Mouse (Mus musculus) kidney, postnatal 10 days (tissue): Measurements from ENCODE around the gene Dmp1.

ENCODE experiments used
- DNase-seq: peaks from one replicate; pipeline ENCODE4 v3.0.0; 2021; ENCODE audit warnings: mixed read lengths

Gene Dmp1

DNA sequence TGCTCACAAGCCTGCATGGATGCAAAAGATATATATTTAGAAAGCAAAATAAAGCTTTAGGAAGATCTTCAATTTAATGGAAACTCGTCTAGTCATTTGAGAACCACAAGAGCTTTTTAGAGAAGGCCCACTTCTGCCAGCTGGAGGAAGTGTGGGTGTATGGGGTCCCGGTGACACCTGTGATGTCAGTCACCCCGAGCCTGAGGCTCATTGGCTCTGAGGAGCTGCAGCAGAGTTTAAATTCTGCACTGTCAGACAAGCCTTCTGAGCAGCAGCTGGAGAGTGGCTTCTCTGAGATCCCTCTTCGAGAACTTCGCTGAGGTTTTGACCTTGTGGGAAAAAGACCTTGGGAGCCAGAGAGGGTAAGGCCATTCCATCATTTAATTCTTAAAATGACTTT lies at the start of gene Dmp1:
Gene Dmp1 (plus strand): TSS at position 263 of the 400 bp plus-strand sequence.
- DNase-seq = no peak

DNA sequence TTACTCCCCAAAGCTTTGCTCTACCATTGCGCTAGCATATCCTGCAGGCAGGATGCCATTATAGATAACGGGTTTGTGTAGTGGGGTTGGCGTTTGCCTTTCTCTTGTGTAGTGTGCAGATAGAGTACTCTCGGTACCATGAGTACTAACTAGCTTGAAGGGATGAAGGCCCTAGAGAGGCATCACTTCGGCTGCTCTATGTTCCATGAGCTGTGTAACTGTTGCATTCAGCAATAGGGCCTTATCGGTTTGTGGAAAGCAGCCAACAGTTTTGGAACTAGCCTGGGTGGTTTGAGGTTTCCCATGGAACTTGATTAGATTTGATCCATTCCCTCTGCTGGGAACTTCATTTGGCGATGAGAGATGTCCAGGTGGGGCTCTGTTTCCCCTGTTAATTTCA lies 44.7 kb upstream of the Dmp1 start:
- DNase-seq = no peak

DNA sequence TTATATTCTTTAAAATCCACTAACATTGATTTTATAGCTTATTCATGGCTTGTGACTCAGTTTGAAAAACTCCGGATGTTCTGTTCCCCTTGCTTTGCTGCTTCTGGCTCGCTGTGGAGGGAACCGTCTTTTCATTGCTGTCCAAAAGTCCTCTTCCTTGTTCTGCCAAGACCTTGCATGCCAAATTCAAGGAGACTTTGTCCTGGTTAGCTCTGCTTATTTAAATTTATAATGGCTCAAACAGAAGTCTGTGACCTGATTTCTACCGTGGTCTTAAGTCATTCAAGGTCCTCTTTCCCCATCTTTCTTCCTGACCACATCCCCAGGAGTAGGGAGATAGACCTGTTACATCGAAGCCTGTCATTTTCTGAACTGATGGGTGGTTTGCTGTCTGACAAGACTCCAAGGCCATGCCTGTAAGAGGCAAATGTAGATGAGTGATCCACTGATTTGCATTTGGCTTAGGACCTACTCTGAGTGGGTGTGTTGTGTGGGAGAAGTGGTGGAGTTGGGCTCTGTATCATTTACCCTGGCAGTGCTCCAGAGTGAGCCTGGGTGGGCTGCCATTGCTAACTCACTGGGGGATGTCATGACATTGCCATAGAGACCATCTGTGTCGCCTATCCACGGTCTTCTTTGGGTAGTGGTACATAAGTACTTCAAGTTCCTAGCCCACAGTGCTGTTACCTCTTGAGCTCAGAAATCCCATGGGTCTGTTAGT lies 43.9 kb upstream of the Dmp1 start:
- no peak for DNase-seq

DNA sequence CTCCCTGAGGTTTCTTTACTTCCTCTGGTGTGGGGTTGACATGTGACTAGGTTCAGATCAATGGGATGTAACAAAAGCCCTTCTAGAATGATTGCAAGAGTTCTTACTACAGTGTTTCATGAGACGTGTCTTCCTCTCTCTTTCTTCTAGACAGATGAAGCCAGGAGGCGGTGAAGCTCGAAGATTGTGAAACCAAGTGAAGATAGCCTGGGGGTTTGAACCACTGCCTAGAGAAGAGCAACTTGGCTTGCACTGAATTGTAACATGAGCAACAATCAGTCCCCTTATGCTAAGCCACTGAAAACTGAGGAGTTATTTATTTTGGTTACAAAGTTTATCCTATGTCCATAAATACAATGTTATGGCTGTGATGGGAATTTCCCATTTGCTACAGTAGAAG lies 41.8 kb upstream of the Dmp1 start:
- no peak for DNase-seq

DNA sequence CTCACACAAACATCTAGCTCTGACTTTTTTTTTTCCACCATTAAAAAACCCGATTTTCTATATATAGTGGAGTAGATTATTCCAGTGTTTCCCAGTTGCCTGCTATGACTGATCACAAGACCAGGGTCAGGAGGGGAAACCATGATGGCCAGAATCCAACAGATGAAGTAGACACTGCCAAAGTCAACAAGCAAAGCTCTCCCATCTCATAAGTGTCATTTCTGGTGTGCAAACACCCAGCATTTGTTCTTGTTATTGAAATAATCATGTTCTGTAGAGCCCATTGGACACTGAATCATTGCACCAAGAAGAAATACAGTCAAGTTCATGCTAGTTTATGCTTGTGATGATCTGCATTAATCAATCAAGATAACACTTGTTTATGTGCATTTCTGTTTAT lies 41.0 kb upstream of the Dmp1 start:
- peak; percentile 73 for DNase-seq

DNA sequence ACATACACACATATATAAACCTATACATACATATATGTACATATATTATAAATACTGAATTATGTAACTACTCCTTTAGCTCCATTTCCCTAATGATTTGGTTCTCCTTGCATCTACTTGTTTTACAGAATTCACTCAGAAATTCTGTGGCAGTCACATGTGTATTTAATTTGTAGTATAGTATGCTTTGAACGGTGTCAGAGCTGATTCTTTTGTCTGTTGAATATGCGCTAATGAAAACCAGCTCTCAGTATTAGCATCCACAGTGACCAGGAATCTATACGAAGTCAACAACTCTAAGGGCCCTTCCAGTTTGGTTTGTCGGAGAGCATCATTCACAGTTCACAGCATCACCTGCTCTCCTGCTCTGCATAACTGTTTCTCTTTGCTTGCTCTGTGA lies 38.9 kb upstream of the Dmp1 start:
- DNase-seq = no peak

DNA sequence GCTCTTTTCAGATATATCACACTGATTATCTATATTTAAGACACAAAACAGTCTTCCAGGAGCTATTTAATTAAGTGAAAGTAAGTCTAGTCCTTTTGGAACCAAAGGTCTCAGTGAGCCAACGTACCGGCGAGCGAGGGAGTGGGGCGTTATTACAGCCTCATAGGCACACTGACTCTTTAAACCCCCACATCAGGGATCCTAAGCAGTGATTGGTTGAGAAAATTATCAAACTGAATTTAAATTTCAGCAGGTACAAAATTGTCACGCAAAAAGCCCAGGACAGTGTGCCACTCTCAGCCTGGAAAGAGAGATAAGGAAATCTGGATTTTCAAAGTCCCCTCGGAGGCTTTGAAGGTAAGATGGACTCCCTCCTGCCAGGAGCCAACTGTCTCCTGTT lies 32.0 kb upstream of the Dmp1 start, which contains the start of gene Dspp:
Gene Dspp (plus strand): TSS at position 301 of the 400 bp plus-strand sequence.
- DNase-seq = no peak

DNA sequence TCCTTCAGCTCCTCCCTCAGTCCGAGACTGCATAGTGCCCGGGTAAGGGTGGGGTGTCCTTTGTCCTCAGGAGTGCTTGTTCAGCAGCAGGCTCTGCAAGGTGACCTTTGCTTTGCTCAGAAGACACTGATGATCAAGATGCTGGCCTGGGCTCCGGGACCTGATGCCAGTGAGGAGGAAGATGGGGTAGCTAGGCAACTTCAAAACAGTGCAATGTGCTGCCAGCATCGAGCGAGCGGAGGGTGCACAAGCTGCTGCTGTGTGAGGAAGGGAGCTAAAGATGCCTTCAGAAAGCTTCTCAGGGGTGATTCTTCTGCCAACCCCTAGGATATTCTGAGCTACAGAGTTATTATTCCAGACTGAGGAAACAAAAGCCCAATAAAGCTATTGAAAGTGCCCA lies 29.3 kb upstream of the Dmp1 start:
- no peak for DNase-seq

DNA sequence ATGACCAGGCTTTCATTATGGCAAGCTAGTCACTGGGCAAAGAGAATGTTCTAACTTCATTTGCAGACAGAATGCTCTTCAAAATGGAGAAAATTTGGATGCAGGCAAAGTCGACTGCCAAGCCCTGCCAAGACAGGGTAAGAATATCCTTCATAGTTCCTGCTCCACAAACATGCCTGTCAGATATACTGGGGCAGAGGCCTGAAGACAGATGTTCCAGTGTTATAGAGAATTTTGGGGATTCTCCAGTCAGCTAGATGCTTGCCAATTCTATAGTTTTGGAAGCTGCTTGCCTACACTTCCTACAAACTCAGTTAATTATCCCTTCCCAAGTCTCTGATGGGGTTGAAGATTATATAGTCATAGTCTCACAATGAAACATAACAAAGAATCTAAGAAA lies 18.7 kb upstream of the Dmp1 start:
- DNase-seq = no peak

DNA sequence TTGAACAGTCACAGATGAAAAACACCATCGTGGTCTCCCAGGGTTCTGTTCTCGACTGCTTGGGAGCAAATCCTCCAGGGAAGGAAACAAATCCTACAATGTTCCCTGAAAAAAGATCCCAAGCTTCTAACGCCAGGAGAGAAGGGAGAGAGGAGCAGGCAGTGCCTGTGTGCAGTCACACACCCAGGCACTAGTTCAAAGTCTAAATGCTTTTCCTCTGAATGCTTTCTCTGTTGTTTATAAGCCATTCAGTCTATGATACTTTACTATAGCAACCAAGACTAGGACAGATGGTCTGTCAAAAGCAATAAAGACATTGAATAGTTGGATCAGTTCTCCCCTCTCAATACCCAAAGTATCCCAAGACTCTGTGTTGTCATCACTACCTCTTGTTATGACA lies 15.1 kb upstream of the Dmp1 start:
- no peak for DNase-seq

DNA sequence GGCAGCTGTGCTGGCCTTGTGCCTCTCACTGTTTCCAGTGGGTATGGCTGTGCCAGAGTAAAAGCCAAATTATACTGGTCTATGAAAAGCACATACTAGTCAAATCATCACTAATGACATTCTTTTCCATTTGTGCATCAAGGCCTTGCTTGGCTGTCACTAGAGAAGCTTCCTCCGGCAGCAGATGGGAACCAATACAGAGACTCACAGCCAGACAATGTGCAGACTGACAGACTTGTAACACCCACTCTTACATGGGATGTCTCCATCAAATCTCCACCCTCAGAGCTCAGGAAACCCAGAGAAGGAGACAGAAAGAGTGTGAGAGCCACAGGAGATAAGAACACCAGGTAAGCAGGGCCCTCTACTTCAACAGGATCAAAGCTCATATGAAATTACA lies 7.3 kb upstream of the Dmp1 start:
- DNase-seq = no peak

DNA sequence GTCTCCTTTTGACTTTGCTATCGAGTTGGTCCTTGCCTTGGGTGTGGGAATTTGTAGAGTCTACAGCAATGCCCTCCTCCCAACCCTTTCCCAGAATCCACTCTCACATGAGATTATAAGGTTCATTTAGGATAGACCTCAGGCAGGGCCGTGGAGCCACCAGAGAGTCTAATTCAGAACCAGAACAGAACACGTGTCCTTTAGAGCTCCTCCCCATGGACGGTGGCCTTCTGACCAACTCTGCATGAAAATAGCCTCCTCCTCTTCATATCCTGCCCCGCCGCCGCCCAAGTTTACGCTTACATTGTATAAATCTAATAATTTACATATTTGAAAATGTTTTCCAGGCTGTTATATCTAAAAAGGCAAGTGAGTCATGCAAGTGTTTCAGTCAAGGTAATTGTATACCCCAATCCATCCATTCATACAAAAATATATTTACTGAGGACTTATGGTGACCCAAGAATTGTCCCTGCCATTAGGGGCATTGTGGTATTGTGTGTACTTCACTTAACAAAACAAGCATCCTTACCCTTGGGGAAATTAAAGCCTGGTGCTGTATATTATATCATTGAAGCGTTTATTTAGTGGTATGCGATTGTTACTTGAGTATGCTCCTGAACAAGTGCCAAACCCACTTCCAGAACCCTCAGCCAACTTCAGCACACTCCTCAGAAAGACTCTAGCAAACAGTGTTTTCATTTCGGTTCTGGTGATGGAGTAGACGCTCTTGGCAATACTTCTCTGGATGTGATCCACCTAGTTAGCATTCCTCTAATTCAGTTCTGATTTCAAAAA lies 1.1 kb upstream of the Dmp1 start:
- no peak for DNase-seq

DNA sequence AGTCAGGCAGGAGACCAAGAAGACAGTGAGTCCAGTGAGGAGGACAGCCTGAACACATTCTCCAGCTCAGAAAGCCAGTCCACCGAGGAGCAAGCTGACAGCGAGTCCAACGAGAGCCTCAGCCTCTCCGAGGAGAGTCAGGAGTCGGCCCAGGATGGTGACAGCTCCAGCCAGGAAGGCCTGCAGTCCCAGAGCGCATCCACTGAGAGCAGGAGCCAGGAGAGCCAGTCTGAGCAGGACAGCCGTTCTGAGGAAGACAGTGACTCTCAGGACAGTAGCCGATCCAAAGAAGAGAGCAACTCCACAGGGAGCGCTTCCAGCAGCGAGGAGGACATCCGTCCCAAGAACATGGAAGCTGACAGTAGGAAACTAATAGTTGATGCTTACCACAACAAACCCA lies 10.1 kb downstream of the Dmp1 start:
- peak; percentile 8 for DNase-seq

DNA sequence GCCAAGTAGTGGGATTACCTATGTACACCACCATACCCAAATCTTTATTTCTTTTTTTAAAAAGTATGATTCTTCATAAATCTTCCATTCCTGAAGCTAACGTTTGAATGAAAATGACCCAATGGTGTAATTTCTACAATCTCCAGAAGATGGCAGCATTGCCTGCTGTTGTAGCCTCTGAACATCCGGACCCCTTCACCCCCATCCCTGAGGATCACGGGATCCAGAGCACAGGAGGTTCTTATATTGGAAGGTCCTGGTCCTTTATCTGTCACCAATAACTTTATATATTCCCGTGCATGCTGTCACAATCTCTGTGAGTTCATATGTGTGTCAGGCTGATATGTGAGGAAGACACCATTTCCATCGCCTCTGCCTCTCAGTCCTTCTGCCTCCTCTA lies 16.5 kb downstream of the Dmp1 start:
- peak; percentile 37 for DNase-seq

DNA sequence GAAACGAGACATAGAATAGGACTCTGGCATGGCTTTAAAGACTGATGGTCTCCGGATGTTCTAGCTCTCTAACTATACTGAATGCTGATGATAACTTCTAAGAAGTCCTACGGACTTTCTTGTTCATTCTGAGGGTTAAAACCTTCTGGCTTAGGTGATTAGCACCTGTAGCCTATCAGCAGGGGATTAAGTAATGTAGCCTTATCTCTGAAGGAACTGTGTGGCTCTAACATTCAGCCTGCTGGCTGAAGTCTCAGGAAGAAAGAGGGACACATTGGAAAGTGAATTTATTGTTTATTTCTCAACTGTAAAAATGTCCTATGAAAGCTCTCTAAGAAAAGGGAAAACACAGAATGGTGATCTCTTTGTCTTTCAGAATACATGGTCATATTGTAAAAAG lies 21.9 kb downstream of the Dmp1 start:
- DNase-seq = no peak

DNA sequence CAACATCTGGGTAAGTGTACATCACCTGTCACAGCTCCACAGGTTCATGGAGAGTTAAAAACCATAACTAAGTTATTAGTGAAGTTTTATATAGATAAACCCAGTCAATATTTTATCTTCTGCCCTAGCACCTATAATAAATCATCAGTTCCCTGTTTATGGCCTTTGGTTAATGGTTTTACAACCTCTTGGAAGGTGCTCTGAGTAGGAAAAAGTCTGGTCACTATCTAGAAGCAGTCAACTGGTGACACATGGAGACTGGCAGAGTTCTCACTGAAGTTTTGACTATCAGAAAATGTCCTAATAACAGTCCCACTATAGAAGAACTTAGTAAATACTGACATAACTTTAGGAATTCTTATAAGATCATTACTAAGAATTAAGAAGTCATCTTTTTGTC lies 22.3 kb downstream of the Dmp1 start:
- no peak for DNase-seq

DNA sequence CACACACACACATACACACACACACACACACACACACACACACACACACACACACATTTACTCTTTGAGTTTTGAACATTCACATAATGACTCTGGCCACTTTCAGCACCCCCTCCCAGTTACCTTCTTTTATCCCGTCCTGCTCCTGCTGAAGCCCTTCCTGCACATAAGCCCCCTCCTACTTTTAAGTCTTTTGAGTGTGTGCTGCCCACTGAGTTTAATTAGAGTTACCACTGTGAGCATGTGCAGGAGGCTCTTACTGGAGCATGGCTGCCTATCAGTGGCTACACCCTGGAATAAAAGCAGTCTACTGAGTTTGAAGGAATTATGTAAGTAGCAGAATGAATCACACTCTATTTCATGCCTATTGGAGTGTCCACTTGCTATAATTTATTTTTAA lies 26.1 kb downstream of the Dmp1 start:
- DNase-seq = no peak

DNA sequence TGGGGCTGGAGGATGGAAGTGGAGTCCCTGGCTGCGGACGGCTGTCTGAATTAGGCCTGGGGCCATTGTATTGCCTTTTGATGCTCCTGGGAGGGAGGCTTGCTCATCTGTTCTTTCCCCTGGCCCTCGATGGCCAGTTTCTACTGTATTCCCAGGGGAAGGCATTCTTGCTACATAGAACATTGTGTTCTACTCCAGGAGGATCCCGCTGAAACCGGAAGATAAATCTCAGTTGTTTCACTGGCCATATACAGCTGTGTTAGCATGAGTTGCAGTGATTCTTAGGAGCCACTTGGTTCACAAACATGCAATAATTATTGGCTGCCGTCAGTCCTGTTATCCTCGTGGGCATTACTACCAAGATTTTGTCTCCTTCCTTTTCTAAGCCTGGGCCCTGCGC lies 34.3 kb downstream of the Dmp1 start:
- no peak for DNase-seq

DNA sequence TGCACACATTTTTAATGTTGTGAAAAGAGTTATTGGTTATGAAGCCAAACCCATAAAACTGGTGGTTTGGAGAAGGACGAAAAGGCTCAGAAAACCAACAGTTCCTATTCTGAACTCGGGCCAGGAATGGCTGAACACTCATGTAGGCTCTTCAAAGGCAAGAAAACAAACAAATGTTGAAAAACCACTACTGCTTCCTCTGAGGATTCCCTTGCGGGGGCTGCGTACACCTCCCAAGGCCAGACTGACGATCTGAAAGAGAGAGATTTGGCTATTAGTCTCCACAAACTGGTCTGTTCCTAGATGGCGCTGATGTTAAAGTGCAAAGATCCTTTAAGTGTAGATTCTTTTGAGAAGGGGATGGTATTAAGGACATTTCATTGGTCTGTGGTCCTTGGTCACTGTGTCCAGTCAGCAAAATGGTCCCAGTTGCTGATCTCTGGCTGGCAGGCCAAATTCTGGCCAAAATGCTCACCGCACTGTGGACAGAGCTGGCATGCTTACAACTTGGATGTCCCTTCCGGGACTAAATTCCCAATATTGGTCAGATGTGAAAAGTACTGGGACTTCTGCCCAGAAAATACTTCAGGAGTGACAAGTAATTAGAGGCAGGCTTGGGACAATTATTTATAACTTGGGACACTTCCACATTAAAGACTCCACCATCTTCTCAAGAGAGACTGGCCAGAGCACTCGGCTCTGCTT lies 37.4 kb downstream of the Dmp1 start:
- peak; percentile 32 for DNase-seq

DNA sequence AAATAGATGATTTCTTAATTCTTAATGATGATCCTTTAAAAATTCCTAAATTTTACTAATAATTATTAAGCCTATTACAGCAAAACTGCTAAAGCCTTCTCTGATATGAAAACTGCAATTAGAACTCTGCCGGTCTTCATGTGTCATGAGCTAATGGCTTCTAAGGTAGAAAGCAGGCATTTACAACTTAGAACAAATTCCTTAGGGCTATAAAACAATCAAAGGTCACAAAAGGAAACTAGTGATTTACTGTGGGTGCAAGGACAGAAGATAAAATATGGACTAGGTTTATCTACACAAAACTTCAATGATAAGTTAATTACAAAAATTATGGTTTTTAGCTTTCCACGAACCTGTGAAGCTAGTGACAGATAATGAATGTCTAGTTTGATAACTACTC lies 41.8 kb downstream of the Dmp1 start:
- no peak for DNase-seq

DNA sequence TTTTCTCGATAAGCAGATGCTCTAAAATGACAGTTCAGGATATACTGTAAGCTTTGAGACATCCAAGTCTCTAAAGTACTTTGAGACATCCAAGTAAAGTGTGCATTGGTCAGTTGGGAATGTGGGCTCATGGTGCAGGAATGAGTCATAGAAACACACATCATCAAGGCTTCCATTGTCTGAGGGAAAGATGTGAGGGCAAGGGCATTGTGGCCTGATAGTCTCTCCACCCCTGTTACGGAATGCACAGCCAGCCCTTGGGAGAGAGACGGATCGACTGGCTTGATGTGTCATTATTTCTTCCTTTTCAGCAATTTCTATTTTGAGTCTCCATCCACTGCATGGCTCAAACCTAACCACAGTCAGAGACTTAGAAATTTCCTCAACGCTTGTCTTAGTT lies 49.4 kb downstream of the Dmp1 start:
- DNase-seq = no peak

DNA sequence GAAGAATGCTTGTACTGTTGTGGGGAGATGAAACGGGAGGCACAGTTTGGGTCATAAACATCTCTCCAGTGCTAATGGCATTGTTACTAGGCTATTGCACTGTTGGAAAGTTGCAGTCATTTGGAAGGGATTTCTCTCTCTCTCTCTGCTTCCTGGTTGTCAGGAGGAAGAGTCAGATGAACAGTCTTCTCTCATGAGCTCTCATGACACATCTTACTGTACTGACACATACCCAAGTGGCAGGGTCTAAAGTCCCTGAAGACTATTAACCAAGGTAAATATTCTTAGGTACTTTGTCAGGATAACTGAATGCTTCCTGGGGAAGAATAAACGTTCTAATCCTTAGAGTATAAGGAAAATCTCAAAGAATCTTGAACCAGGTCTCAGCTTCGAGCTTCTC lies 54.2 kb downstream of the Dmp1 start:
- DNase-seq = no peak

DNA sequence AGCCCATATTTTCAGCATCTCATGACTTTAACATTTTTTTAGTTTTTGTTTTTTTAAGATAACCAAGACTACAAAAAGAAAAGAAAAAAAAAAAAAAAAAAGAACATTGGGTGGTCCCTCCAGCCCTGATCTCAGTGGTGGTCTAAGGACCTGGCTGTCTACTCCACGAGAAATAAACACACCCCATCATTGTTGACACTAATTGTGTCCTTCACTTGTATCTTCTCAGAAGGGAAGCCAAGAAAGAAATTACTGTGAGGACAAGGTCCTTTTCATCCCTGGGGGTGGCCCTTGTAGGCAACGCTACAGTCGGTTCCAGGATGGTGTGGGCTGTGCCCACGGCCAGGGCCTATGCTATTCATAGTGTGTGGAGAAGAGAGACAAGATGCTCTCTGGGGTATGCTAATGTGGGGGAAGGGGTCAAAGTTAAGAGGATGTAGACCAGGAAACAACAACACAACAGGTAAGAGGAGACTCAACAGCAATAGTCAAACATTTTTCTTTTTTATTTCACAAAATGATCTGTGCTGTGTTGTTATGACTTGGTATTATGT lies 59.6 kb downstream of the Dmp1 start:
- DNase-seq = no peak
